Mouse (Mus musculus): ENCODE data around the gene Picalm. TPM values are rescaled to one million over a fixed set of nuclear protein-coding genes. Genes with fewer than 3 reads are reported as not detected.
A peak's percentile ranks its signal among the peaks of the same experiment; 100 is the strongest.

Gene Picalm
- polyA plus RNA-seq (2015; fragmentation: Nextera tagmentation; extraction: Ambion mirVana), result 38.1 and 39.1 TPM in 2 replicates

DNA sequence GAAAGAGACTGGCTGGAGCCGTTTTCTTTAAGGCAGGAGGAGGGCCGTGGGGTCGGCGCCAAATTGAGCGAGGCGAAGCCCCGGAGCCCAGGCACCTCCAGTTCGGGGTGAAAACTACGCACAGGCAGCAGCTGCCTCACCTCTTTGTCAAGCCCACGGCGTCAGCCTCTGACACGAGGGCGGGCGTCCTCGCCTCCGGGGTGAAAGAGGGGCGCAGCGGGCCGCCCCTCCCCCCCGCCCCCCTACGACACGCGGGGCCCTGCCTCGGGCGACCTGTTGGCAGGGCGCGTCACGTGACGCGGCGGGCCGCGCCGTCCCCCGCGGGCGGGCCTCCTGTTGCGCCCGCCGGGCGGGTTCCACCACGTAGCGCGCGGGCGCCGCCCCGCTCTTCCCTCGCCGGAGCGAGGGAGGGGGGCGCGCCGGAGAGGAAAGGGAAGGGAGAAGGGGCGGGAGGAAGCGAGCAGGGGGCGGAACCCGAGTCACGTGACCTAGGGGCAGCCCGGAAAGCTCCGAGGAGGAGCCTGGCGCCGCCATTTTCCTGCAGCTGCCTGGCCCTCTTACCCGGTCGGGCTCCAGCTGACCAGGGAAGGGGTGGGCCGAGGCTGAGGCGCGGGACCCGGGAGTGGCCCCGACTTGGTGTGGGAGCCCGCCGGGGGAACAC lies at the start of gene Picalm:
Gene Picalm, plus strand, starts transcription at position 482 of the 661 bp plus-strand sequence.
- peak within 1 kb of the TSS; percentile 98 for H3K9ac ChIP-seq
- under 1% methylated on average over 56 of the region's 72 CpGs for WGBS
- peak within 1 kb of the TSS; percentile 98 for H3K27ac ChIP-seq
- H3K9me3 ChIP-seq, result no peaks in the 10 kb centered on the region
- H3K36me3 ChIP-seq (replicated peaks), result 0 out of 2 replicates have a peak, but pooled peaks cover 2% of the 10 kb centered on the region
- H3K27me3 ChIP-seq (replicated peaks), result no peaks in the 10 kb centered on the region
- peak within 1 kb of the TSS; percentile 97 for H3K4me3 ChIP-seq
- peaks cover 21% of the 10 kb centered on the region for H3K4me1 ChIP-seq
- peak; percentile 95 for ATAC-seq (replicated peaks)
- peak within 1 kb of the TSS; percentile 86 for H3K4me2 ChIP-seq

DNA sequence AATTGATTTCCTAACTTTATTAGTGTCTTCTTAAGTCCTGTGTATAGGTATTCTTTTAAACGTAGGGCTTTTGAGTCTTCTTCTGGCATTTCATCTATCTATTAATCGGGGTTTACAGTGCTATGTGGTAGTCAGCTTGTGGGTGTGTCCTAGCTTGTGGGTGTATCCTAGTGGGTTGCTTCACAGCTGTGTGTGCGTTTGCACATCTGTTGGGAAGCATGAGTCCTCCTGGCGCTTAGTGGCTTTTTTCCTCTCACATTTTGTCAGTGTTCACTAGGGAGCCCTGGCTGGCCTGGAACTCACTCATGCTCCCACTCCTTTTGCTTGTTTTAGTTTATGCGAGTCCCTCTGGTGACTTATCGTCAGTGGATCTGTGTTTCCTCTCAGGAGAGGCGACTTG lies 46.2 kb upstream of the Picalm start:
- H3K9me3 ChIP-seq, result no peaks in the 10 kb centered on the region
- no peak overlapping the region for H3K9ac ChIP-seq
- H3K27ac ChIP-seq, result no peak overlapping the region
- 84% methylated on average over 7 of the region's 7 CpGs for WGBS
- ATAC-seq (replicated peaks), result no peak
- H3K4me2 ChIP-seq, result no peak overlapping the region
- no peaks in the 10 kb centered on the region for H3K4me1 ChIP-seq
- no peaks in the 10 kb centered on the region for H3K27me3 ChIP-seq (replicated peaks)
- H3K36me3 ChIP-seq (replicated peaks), result no peaks in the 10 kb centered on the region
- no peak overlapping the region for H3K4me3 ChIP-seq

DNA sequence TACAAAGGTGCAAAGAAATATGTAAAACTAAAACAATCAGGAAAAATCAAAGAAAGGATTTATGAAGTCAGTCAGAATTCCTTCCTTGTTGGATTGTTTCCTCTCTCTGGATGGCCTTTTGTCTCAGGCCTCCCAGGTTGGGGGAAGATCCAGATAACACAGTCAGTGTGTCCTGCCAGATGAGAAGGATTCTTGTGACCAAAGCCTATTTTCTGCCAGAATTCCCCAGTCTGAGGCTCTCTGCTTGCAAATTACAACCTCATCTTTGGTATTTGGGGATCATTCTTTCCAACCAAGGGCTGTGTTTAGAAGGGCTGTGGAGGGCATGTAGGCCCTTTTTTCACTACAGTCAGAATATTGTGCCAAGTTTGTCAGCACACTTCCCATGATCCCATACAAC lies 45.5 kb upstream of the Picalm start:
- ATAC-seq (replicated peaks), result no peak
- Histone ChIP-seq H3K9me3 (no peaks in the 10 kb centered on the region), H3K4me1 (no peaks in the 10 kb centered on the region), H3K4me3 (no peak overlapping the region), H3K36me3 (replicated peaks) (no peaks in the 10 kb centered on the region), H3K9ac (no peak overlapping the region), H3K27me3 (replicated peaks) (no peaks in the 10 kb centered on the region), H3K27ac (no peak overlapping the region), H3K4me2 (no peak overlapping the region)

DNA sequence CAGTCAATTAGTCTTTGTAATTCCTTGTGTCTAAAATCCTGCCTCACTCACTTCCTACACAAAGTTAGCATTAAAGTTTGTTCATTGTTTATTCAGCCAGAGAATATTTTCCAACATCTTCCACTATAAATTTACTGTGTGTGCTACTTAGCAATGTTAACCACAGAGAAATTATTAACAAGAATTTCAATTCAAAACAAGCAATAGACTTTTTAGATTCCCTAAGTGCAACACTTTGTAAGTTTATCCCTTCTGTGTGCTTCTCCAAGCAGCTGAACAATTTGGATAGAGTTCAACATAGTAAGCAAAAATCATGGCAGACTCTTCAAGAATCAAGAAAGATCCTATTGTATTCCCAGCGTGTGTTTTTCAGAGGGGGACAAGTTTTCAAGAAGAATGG lies 44.3 kb upstream of the Picalm start:
- H3K9ac ChIP-seq, result no peak overlapping the region
- H3K4me3 ChIP-seq, result no peak overlapping the region
- 67% methylated on average over 1 of the region's 1 CpGs for WGBS
- no peaks in the 10 kb centered on the region for H3K9me3 ChIP-seq
- H3K27ac ChIP-seq, result no peak overlapping the region
- no peaks in the 10 kb centered on the region for H3K27me3 ChIP-seq (replicated peaks)
- no peak for ATAC-seq (replicated peaks)
- no peaks in the 10 kb centered on the region for H3K36me3 ChIP-seq (replicated peaks)
- H3K4me1 ChIP-seq, result no peaks in the 10 kb centered on the region
- H3K4me2 ChIP-seq, result no peak overlapping the region

DNA sequence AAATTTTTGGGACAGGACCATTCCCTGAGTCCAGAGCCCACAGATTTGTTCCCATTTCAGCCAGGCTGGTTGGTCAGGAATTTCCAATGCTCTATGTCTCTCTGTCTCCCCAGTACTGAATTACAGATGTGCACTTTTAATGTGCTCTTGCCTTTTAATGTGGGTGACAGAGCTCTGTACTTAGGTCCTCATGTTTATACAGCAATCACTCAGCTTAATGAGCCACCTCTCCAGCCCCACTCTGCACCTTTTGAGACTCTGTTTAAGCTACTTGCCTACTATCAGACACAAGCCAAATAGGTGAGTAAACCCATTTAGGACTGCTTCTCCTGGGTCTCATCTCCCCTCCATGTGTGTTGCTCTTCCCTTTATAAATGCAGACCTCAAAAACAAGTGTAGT lies 43.2 kb upstream of the Picalm start:
- Histone ChIP-seq H3K36me3 (replicated peaks) (no peaks in the 10 kb centered on the region), H3K27me3 (replicated peaks) (no peaks in the 10 kb centered on the region), H3K4me2 (no peak overlapping the region), H3K9ac (no peak overlapping the region), H3K4me1 (no peaks in the 10 kb centered on the region), H3K27ac (no peak overlapping the region), H3K4me3 (no peak overlapping the region), H3K9me3 (no peaks in the 10 kb centered on the region)
- ATAC-seq (replicated peaks), result no peak

DNA sequence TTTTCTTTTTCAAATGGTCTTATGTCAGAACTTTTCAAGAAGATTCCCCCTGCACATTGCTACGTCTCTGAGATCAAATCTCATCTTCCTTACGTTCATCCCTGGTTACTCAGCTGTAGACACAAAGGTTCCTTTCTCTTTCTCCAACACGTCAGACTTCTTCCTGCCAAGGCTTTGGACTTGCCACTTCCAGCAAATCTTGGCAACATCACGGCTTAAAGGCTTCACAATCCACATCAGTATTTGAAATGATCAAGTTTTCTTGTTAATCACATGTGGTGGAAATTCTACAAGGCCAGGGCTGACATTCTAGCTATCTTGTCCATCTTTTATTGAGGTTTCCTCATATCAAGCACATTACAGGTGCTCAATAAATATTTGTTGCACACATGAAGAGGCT lies 39.0 kb upstream of the Picalm start:
- WGBS, result 74% methylated on average over 4 of the region's 4 CpGs
- Histone ChIP-seq H3K36me3 (replicated peaks) (no peaks in the 10 kb centered on the region), H3K27me3 (replicated peaks) (no peaks in the 10 kb centered on the region), H3K9ac (no peak overlapping the region), H3K4me1 (no peaks in the 10 kb centered on the region), H3K9me3 (no peaks in the 10 kb centered on the region), H3K4me2 (no peak overlapping the region), H3K4me3 (no peak overlapping the region), H3K27ac (no peak overlapping the region)
- no peak for ATAC-seq (replicated peaks)

DNA sequence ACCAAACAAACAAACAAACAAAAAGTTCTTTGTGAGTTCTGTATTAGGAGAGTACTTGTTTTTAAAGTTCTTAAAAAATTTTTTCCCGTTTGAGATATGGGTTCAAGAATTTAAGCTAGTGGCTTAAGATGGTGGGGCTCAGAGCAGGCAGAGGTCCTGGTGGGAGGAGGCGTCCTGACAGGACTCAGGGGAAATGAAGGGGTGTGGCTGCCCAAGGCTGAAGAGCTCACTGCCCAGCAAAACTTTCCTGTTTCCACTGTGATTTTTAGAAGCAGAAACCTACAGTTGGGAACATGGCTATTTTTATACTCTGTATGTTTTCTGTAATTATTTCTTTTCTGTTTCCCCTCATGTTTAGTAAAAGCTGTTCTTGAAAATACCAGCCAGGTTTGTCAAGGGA lies 38.3 kb upstream of the Picalm start:
- Histone ChIP-seq H3K36me3 (replicated peaks) (no peaks in the 10 kb centered on the region), H3K27me3 (replicated peaks) (no peaks in the 10 kb centered on the region), H3K27ac (no peak overlapping the region), H3K9ac (no peak overlapping the region), H3K9me3 (no peaks in the 10 kb centered on the region), H3K4me3 (no peak overlapping the region), H3K4me1 (no peaks in the 10 kb centered on the region), H3K4me2 (no peak overlapping the region)
- WGBS, result 68% methylated on average over 2 of the region's 2 CpGs
- ATAC-seq (replicated peaks), result no peak

DNA sequence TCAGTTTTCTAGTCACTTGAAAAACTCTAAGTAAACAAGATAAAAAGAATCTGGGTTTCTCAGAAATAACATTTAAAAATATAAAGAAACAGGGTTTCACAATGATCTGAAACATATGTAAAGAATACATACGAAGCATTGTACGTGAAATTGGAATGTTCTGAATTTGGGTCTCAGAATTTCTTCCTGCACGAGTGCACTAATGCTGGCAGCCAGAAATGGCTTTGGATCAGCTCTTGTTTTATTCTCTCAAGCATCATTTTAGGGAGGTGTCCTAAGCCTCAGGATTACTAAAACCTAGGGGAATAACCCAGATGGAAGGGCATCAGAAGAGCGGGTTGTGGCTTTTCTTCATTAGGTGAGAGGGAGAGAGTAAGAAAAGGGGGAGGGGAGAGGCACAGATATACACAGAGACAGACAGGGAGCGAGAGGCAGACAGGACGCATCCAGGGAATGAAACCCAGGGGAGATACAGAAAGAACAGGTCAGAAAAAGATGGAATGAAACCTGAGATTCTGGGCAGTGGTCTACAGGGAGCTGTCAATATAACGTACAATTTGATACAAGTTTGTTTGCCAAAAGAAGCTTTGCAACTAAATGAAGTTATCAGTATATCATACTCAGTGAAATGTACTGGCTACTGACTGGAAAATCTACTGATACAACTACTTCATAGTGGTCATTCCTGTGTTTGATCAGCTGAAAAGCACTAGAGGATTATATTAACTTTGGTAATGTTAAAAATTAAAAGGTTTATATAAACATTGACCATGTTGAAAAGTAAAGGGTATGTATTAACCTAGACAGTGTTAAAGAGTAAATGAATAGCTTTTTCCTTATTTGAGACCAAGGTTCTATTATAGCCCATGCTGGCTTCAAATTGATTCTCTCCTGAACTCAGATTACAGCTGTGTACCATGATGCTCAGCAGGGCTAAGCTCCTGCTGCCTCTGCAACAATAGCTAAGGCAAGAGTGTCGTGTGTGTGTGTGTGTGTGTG lies 37.3 kb upstream of the Picalm start:
- ATAC-seq (replicated peaks), result no peak
- H3K4me2 ChIP-seq, result no peak overlapping the region
- H3K9me3 ChIP-seq, result no peaks in the 10 kb centered on the region
- H3K4me3 ChIP-seq, result no peak overlapping the region
- H3K36me3 ChIP-seq (replicated peaks), result no peaks in the 10 kb centered on the region
- no peak overlapping the region for H3K27ac ChIP-seq
- WGBS, result 84% methylated on average over 8 of the region's 8 CpGs
- H3K4me1 ChIP-seq, result no peaks in the 10 kb centered on the region
- no peak overlapping the region for H3K9ac ChIP-seq
- H3K27me3 ChIP-seq (replicated peaks), result no peaks in the 10 kb centered on the region

DNA sequence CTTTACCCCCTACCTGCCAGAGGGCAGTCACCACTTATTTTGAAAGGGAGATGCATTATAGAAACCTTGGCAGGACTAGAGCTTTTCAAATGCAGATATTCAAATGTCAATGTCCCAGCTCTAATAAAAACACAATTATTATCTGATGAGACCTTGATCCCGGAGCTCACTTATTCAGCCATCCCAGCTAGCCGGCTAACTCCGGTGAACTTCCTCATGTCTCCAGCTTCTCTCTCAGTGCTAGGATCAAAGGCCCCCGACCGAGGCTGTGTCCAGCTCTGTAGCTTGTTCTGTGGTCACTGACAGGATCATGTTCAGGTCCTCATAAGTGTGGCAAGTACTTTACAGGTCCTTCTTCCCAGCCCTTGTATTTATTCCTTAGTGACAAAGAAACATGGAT lies 34.9 kb upstream of the Picalm start:
- no peaks in the 10 kb centered on the region for H3K9me3 ChIP-seq
- H3K4me3 ChIP-seq, result no peak overlapping the region
- H3K4me1 ChIP-seq, result no peaks in the 10 kb centered on the region; the same call in 1 of the 2 replicates
- H3K9ac ChIP-seq, result no peak overlapping the region
- no peaks in the 10 kb centered on the region for H3K36me3 ChIP-seq (replicated peaks)
- no peak overlapping the region for H3K4me2 ChIP-seq
- ATAC-seq (replicated peaks), result no peak
- no peaks in the 10 kb centered on the region for H3K27me3 ChIP-seq (replicated peaks)
- WGBS, result 90% methylated on average over 5 of the region's 5 CpGs
- H3K27ac ChIP-seq, result no peak overlapping the region

DNA sequence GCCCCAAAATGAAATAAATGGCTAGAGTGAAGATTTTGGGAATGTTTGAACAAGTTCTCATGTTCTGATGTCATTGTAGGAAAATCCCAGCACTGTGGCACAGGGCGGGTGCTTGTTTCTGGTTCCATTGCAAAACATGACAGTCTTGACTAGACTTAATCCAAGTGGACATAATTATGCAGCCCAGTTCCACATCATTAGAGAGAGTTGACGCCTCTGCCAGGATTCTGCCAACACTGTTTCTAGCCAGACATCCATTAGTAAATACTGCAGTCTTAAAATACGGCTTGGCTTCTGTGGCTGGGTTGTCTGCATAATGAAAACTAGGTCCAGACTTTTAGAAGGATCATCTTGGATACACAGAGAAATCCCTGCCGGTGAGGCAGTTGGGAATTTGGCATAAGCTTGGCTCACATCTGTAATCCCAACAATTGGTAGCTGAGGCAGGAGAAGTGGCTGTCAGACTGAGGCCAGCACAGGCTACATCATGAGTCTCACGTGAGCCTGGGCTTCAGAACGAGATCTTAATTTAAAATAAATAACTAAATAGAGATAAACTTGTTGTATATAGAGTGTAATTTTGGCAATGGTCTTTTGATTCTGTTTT lies 34.1 kb upstream of the Picalm start:
- no peak overlapping the region for H3K4me2 ChIP-seq
- no peaks in the 10 kb centered on the region for H3K27me3 ChIP-seq (replicated peaks)
- no peaks in the 10 kb centered on the region for H3K36me3 ChIP-seq (replicated peaks)
- no peak overlapping the region for H3K4me3 ChIP-seq
- H3K4me1 ChIP-seq, result no peaks in the 10 kb centered on the region; the same call in 1 of the 2 replicates
- no peaks in the 10 kb centered on the region for H3K9me3 ChIP-seq
- ATAC-seq (replicated peaks), result no peak
- 75% methylated on average over 6 of the region's 6 CpGs for WGBS
- H3K9ac ChIP-seq, result no peak overlapping the region
- H3K27ac ChIP-seq, result no peak overlapping the region

DNA sequence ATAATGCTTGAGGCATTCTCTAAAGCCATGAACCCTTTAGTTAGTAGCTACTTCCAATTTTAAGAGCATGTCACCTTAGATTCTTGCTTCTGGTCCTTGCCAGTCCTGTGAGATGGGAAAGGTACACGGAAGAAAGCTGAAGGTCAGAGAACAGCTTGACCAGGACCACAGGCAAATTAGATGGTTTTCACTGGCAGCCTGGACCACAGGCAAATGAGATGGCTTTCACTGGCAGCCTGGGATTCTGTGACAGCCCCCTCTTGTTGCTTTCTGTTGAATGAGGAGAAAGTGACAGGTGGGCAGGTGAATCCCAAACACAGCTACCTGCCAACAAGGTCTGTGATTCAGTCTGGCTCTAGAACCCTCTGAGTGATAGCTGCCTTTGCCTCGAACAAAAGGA lies 33.4 kb upstream of the Picalm start:
- H3K4me3 ChIP-seq, result no peak overlapping the region
- no peaks in the 10 kb centered on the region for H3K27me3 ChIP-seq (replicated peaks)
- no peak for ATAC-seq (replicated peaks)
- H3K27ac ChIP-seq, result no peak overlapping the region
- no peaks in the 10 kb centered on the region for H3K9me3 ChIP-seq
- WGBS, result 75% methylated on average over 2 of the region's 2 CpGs
- no peak overlapping the region for H3K4me2 ChIP-seq
- H3K9ac ChIP-seq, result no peak overlapping the region
- no peaks in the 10 kb centered on the region; the same call in 1 of the 2 replicates for H3K4me1 ChIP-seq
- H3K36me3 ChIP-seq (replicated peaks), result no peaks in the 10 kb centered on the region

DNA sequence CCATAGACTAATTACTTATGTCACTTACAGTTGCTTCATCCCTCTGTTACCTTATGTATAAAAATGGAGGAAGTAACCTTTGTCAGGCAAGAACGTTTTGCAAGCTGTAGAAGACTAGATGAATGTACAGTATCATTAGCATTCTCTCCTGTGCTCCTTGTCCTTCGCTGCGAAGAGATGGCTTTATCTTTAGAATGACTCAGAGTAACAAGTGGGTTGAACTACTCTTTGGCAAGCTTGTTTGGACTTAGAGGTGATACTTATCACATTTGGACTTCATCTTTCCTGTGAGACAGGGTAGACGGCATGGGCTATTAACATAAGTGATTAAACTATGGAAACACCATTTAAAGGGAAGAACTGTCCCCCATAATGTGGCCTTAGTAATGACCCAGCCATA lies 31.8 kb upstream of the Picalm start:
- H3K9me3 ChIP-seq, result no peaks in the 10 kb centered on the region
- no peak overlapping the region for H3K27ac ChIP-seq
- no peaks in the 10 kb centered on the region for H3K27me3 ChIP-seq (replicated peaks)
- no peak overlapping the region for H3K4me3 ChIP-seq
- H3K4me2 ChIP-seq, result no peak overlapping the region
- ATAC-seq (replicated peaks), result no peak
- no peaks in the 10 kb centered on the region; the same call in 1 of the 2 replicates for H3K4me1 ChIP-seq
- 89% methylated on average over 4 of the region's 4 CpGs for WGBS
- no peaks in the 10 kb centered on the region for H3K36me3 ChIP-seq (replicated peaks)
- no peak overlapping the region for H3K9ac ChIP-seq
